Mouse (Mus musculus) lung, adult 2 months (tissue): ENCODE measurements around the gene Gm10570. TPM values are rescaled to one million over a fixed set of nuclear protein-coding genes. Genes with fewer than 3 reads are reported as not detected.

Experiments used
- DNase-seq: peaks from one replicate; pipeline ENCODE4 v3.0.0; 2022
- H3K4me1 ChIP-seq: fragments of 200-500 bp; 2 replicates; pipeline ENCODE4 v1.6.1; 2011; ENCODE audit warnings: low read length; ENCODE audit not compliant: control insufficient read depth, insufficient read depth
- H3K4me3 ChIP-seq: fragments of 200-500 bp; replicated peaks from 2 replicates; pipeline ENCODE3; 2011; ENCODE audit warnings: low read depth, mild to moderate bottlenecking, control low read depth, low read length; ENCODE audit errors: extremely low read depth
- CTCF ChIP-seq: fragments of 200-500 bp; IDR thresholded peaks from 2 replicates; pipeline ENCODE4 v1.5.1; 2011; ENCODE audit warnings: mild to moderate bottlenecking, low read length, control low read depth; ENCODE audit not compliant: insufficient read depth
- POLR2A ChIP-seq: fragments of 200-500 bp; IDR thresholded peaks from 2 replicates; pipeline ENCODE4 v1.6.1; 2011; ENCODE audit warnings: low read depth, mild to moderate bottlenecking, control low read depth, low read length, borderline replicate concordance; ENCODE audit errors: extremely low read depth
- WGBS: fragments of 180-500 bp; shearing (Covaris S2); methylation state at CpG from one replicate; pipeline ENCODE4 v1.1.7; 2018; 5-methylcytosine and 5-hydroxymethylcytosine counted together
- polyA plus RNA-seq: library from polyadenylated mRNA; depleted of rRNA; stranded (reverse); fragments of >200 nt; gene quantifications from 2 replicates; pipeline ENCODE4 v1.2.3, GENCODE M21; 2012; rRNA removed

Gene Gm10570
- polyA plus RNA-seq, 1 experiment, result not detected

GRCm38 (mm10) chr4:130264698-130265349, 43.6 kb downstream of the Gm10570 start:
- no peaks in the 10 kb centered on the region for H3K4me1 ChIP-seq
- WGBS, result 18% methylated on average over 24 of the region's 24 CpGs
- DNase-seq, result peak; percentile 70
- H3K4me3 ChIP-seq, result no peak overlapping the region
- TF ChIP-seq POLR2A (no peak), CTCF (peak; percentile 84)

GRCm38 (mm10) chr4:130264131-130264530, 44.3 kb downstream of the Gm10570 start:
- no peak for DNase-seq
- no peaks in the 10 kb centered on the region for H3K4me1 ChIP-seq
- H3K4me3 ChIP-seq, result no peak overlapping the region
- 52% methylated on average over 11 of the region's 11 CpGs for WGBS
- TF ChIP-seq CTCF (no peak), POLR2A (no peak)

GRCm38 (mm10) chr4:130260406-130260805, 48.1 kb downstream of the Gm10570 start:
- 32% methylated on average over 5 of the region's 5 CpGs for WGBS

More at GRCm38 (mm10) chr4:130260406-130260805, 48.1 kb downstream of the Gm10570 start:
- no peak for DNase-seq
- TF ChIP-seq POLR2A, result no peak
- TF ChIP-seq CTCF, result no peak
- Histone ChIP-seq H3K4me3 (no peak overlapping the region), H3K4me1 (no peaks in the 10 kb centered on the region)

Other genes starting within 250 kb of the Gm10570 start
- gene Pef1, start 206.1 kb downstream of the Gm10570 start, polyA plus RNA-seq, result 106 and 118 TPM in 2 replicates
- gene Hcrtr1, start 169.3 kb downstream of the Gm10570 start, polyA plus RNA-seq, result 0.19 and 0.66 TPM in 2 replicates
- 134 and 222 TPM in 2 replicates for gene Tinagl1, start 133.6 kb downstream of the Gm10570 start, polyA plus RNA-seq
- gene Gm853, start 86.3 kb downstream of the Gm10570 start, polyA plus RNA-seq, result not detected in 2 replicates
- gene Serinc2, start 29.5 kb downstream of the Gm10570 start, polyA plus RNA-seq, result 42.2 and 66.5 TPM in 2 replicates
- 48.5 and 75.4 TPM in 2 replicates for gene Fabp3, start 79 bp downstream of the Gm10570 start, polyA plus RNA-seq
- gene Zcchc17, start 51.3 kb upstream of the Gm10570 start, polyA plus RNA-seq, result 17.3 and 18.2 TPM in 2 replicates
- 18.1 and 26.2 TPM in 2 replicates for gene Snrnp40, start 51.5 kb upstream of the Gm10570 start, polyA plus RNA-seq